Mouse (Mus musculus) ES-Bruce4 (cell line): ENCODE results near the gene Olfr1357.

ENCODE experiments used
- CTCF ChIP-seq: IDR thresholded peaks from one replicate; pipeline ENCODE4 v1.8.1; 2011; ENCODE audit warnings: low read depth, low read length
- EP300 ChIP-seq: IDR thresholded peaks from 2 replicates; pipeline ENCODE4 v1.6.1; 2011; ENCODE audit warnings: low read depth, low read length; ENCODE audit not compliant: insufficient read depth
- POLR2A ChIP-seq: IDR thresholded peaks from one replicate; pipeline ENCODE4 v1.8.1; 2011; ENCODE audit warnings: low read length; ENCODE audit not compliant: insufficient read depth

- TF ChIP-seq CTCF: no peak
- TF ChIP-seq EP300: no peak
- no peak for TF ChIP-seq POLR2A
Observed at GRCm38 (mm10) chr10:78584996-78585395, 32.9 kb downstream of the Olfr1357 start.
